Mouse (Mus musculus) forebrain, embryonic 11.5 days (tissue): ENCODE measurements at regions not wholly inside any gene's neighbourhood (a gene's known extent, or its start where the extent isn't known, plus 50 kb on each side); places are given as distances from the start of the nearest gene placed in this dataset.

Source experiments
- ATAC-seq: fragments of 200-750 bp; cut with Nextera tagmentation; replicated peaks from 2 replicates; pipeline ENCODE4 v1.8.0; 2017; ENCODE audit warnings: moderate TSS enrichment; ENCODE audit not compliant: low FRiP score
- DNase-seq: peaks from one replicate; pipeline ENCODE4 v3.0.0-alpha.2; 2017; ENCODE audit warnings: low spot score
- H3K27ac ChIP-seq: fragments of 300-500 bp; sonication (generic); 2 replicates; pipeline ENCODE4 v1.5.1; 2014; ENCODE audit warnings: low read depth, low read length
- H3K27me3 ChIP-seq: fragments of 300-500 bp; sonication (generic); 2 replicates; pipeline ENCODE4 v1.6.1; 2014; ENCODE audit warnings: mild to moderate bottlenecking, low read length, mixed read lengths; ENCODE audit not compliant: control insufficient read depth, insufficient read depth
- H3K36me3 ChIP-seq: fragments of 300-500 bp; sonication (generic); 2 replicates; pipeline ENCODE4 v1.6.1; 2014; ENCODE audit warnings: mild to moderate bottlenecking, low read length, moderate library complexity, mixed read lengths; ENCODE audit not compliant: control insufficient read depth, insufficient read depth
- H3K4me1 ChIP-seq: fragments of 300-500 bp; sonication (generic); replicated peaks from 2 replicates; pipeline ENCODE4 v1.6.1; 2014; ENCODE audit warnings: low read length, mixed read lengths; ENCODE audit not compliant: control insufficient read depth, insufficient read depth
- H3K4me2 ChIP-seq: fragments of 300-500 bp; sonication (generic); 2 replicates; pipeline ENCODE4 v1.6.1; 2014; ENCODE audit warnings: low read depth, mild to moderate bottlenecking, low read length, moderate library complexity, mixed read lengths; ENCODE audit not compliant: severe bottlenecking
- H3K4me3 ChIP-seq: fragments of 300-500 bp; sonication (generic); 2 replicates; pipeline ENCODE4 v1.5.1; 2014; ENCODE audit warnings: low read depth, low read length
- H3K9ac ChIP-seq: fragments of 300-500 bp; sonication (generic); 2 replicates; pipeline ENCODE4 v1.6.1; 2014; ENCODE audit warnings: low read length
- H3K9me3 ChIP-seq: fragments of 300-500 bp; sonication (generic); 2 replicates; pipeline ENCODE4 v1.6.1; 2016; ENCODE audit warnings: low read length, mixed read lengths; ENCODE audit not compliant: control insufficient read depth
- WGBS: fragments of 180-500 bp; shearing (Covaris S2); extraction: QIAGEN DNeasy Blood & Tissue Kit; methylation state at CpG from one replicate; pipeline ENCODE4 v1.1.7; 2014; 5-methylcytosine and 5-hydroxymethylcytosine counted together

DNA sequence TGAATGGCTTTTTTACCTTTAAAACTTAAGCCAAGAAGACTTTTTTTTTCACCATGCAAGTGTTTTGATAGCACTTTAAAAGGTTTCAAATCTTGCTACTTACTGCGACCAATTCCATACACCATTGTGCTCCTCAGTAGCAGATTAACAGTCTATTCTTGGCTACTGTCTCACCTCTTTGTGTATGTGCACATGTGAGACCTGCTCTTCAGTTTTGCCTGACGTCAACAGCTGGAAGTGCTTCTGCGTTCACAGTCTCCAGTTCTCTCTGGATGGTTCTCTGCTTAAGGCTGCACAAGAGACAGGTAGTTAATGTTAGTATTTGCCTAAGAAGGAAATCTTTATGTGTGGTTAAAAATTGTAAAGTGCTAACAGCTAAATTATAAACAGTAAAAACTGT, 282.1 kb downstream of the Sim1 start:
- Histone ChIP-seq H3K36me3 (no peaks in the 10 kb centered on the region), H3K27me3 (no peaks in the 10 kb centered on the region), H3K4me3 (no peak overlapping the region), H3K9ac (no peak overlapping the region), H3K9me3 (no peaks in the 10 kb centered on the region), H3K27ac (no peak overlapping the region), H3K4me1 (no peaks in the 10 kb centered on the region), H3K4me2 (no peak overlapping the region)
- ATAC-seq, result no peak
- no peak for DNase-seq
- 51% methylated on average over 3 of the region's 3 CpGs for WGBS

DNA sequence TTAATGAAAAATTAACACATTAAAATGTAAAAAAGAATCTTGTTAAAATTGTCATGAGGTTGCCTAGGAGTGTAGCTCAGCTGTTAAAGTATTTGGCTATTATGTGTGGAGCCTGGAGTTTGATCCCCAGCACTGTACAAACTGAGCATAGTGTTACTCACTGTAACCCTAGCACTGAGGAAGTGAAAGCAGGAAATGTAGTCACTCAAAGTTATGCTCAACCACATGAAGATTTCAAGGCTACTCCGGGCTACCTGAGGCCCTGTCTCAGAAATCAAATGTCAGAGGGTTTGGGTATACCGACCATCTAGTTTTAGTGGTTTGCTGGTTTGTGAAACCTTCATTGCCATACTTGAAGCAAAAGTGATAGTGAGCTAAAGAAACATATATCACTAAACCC, 287.2 kb downstream of the Sim1 start:
- Histone ChIP-seq H3K4me2 (no peak overlapping the region), H3K27me3 (no peaks in the 10 kb centered on the region), H3K4me3 (no peak overlapping the region), H3K9me3 (no peaks in the 10 kb centered on the region), H3K36me3 (no peaks in the 10 kb centered on the region), H3K27ac (no peak overlapping the region), H3K4me1 (no peaks in the 10 kb centered on the region), H3K9ac (no peak overlapping the region)
- no peak for ATAC-seq
- DNase-seq, result no peak
- WGBS, result 90% methylated on average over 2 of the region's 2 CpGs

- H3K4me2 ChIP-seq, result no peak overlapping the region
- DNase-seq (no peak), ATAC-seq (peak; percentile 76)
- H3K4me1 ChIP-seq, result no peaks in the 10 kb centered on the region
- H3K4me3 ChIP-seq, result no peak overlapping the region
- H3K9ac ChIP-seq, result no peak overlapping the region
- H3K27ac ChIP-seq, result no peak overlapping the region
- WGBS, result 47% methylated on average over 5 of the region's 5 CpGs
- no peaks in the 10 kb centered on the region for H3K9me3 ChIP-seq
- H3K36me3 ChIP-seq, result no peaks in the 10 kb centered on the region
- no peaks in the 10 kb centered on the region for H3K27me3 ChIP-seq
Measured at GRCm38 (mm10) chr10:51191407-51192059, 288.9 kb upstream of the Gm49339 start.

DNA sequence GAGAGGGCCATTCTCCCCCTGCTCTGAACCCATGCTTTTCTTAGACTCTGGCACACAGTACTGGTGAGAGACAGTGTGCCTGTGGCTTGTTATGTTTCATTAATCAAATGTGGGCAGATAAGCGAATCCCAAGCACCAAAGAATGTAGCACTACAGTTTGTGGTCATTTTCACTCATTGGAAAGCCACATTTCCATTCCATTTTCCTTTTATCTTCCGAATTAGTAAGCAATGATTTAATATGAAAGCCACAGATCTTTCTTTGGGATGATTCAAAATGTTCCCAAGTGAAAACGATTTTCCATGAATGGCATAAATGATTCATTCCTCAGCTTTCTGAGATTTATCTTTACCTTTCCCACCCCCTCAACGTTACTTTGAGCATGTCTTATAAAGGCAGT, 260.9 kb upstream of the Gm49339 start:
- Histone ChIP-seq H3K4me1 (no peaks in the 10 kb centered on the region), H3K27ac (no peak overlapping the region), H3K4me2 (no peak overlapping the region), H3K36me3 (no peaks in the 10 kb centered on the region), H3K4me3 (no peak overlapping the region), H3K27me3 (no peaks in the 10 kb centered on the region), H3K9me3 (no peaks in the 10 kb centered on the region), H3K9ac (no peak overlapping the region)
- no peak for DNase-seq
- 84% methylated on average over 4 of the region's 4 CpGs for WGBS
- no peak for ATAC-seq

GRCm38 (mm10) chr10:51233592-51233991, 246.8 kb upstream of the Gm49339 start:
- no peak overlapping the region for H3K27ac ChIP-seq
- DNase-seq (no peak), ATAC-seq (no peak)
- no peaks in the 10 kb centered on the region for H3K9me3 ChIP-seq
- no peak overlapping the region for H3K9ac ChIP-seq
- H3K4me2 ChIP-seq, result no peak overlapping the region
- WGBS, result 80% methylated on average over 2 of the region's 2 CpGs
- H3K4me3 ChIP-seq, result no peak overlapping the region
- peaks cover 4% of the 10 kb centered on the region; the same call in 1 of the 2 replicates for H3K4me1 ChIP-seq
- no peaks in the 10 kb centered on the region for H3K36me3 ChIP-seq
- H3K27me3 ChIP-seq, result no peaks in the 10 kb centered on the region

DNA sequence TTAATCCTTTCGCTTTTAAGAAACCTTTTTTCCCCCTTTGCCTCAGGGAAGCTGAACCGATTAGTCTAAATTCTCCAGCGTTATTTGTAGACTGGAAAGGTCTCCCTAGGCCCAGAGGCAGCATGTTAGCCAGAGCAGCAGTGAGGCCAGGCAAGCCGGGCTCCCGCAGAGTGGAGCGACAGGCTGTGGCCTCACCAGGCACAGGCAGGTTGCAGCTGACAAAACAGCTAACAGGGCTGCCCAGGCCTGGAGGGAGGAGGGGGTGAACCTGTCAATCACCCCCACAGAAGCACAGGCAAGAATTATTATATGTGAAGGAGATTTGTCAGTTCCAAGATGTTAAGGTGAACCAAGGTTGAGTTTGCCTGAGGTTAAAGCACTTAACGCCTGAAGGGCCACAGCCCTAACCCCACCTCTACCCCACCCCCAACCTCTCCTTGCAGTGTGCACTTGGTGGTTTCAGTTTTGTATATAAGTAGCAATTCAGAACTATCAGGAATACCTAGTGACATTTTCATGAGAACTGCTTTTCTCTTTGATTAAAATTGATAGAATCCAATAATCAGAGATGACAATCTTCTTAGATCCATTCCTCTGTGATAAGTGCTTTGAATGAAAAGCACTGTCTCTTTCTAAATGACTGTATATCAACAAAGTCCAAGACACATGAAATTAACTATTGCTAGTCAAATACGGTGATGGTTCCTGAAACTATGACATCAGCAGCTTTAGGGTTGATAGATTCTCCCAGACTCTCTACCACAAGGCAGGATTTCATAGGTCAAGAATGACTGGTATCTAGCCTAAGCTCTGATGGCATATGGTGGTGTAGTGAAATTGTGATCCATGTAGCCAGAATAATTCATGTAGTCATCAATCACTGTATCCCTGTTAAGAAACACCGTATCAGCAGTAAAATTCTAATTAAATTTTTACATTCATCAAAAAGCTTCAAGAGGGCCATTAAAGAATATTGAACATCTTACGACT, 244.5 kb upstream of the Gm49339 start:
- Histone ChIP-seq H3K9me3 (no peaks in the 10 kb centered on the region), H3K9ac (no peak overlapping the region), H3K27ac (0 out of 2 replicates have a peak overlapping the region, but pooled peaks have one; percentile 25), H3K4me3 (no peak overlapping the region), H3K27me3 (no peaks in the 10 kb centered on the region), H3K4me2 (no peak overlapping the region), H3K36me3 (no peaks in the 10 kb centered on the region), H3K4me1 (peaks cover 4% of the 10 kb centered on the region; the same call in 1 of the 2 replicates)
- DNase-seq, result peak; percentile 76
- WGBS, result 28% methylated on average over 10 of the region's 10 CpGs
- ATAC-seq, result peak; percentile 92

- DNase-seq (no peak), ATAC-seq (no peak)
- no peaks in the 10 kb centered on the region for H3K27me3 ChIP-seq
- no peak overlapping the region for H3K4me2 ChIP-seq
- no peaks in the 10 kb centered on the region for H3K9me3 ChIP-seq
- no peaks in the 10 kb centered on the region for H3K36me3 ChIP-seq
- no peak overlapping the region for H3K4me3 ChIP-seq
- H3K9ac ChIP-seq, result no peak overlapping the region
- no peak overlapping the region for H3K27ac ChIP-seq
- H3K4me1 ChIP-seq, result peaks cover 4% of the 10 kb centered on the region; the same call in 1 of the 2 replicates
Measured at GRCm38 (mm10) chr10:51238103-51238502, 242.3 kb upstream of the Gm49339 start.

- Histone ChIP-seq H3K27ac (no peak overlapping the region), H3K4me2 (no peak overlapping the region), H3K36me3 (no peaks in the 10 kb centered on the region), H3K4me3 (no peak overlapping the region), H3K9me3 (no peaks in the 10 kb centered on the region), H3K4me1 (0 out of 2 replicates have a peak, but pooled peaks cover 5% of the 10 kb centered on the region), H3K9ac (no peak overlapping the region), H3K27me3 (no peaks in the 10 kb centered on the region; the same call in 1 of the 2 replicates)
- 92% methylated on average over 1 of the region's 1 CpGs for WGBS
- ATAC-seq (no peak), DNase-seq (no peak)
Measured at GRCm38 (mm10) chr10:51253439-51253838, 227.0 kb upstream of the Gm49339 start.
